Mouse (Mus musculus) common myeloid progenitor, adult 5-6 weeks (primary cell): ENCODE measurements around the gene Best1. TPM values are rescaled to one million over a fixed set of nuclear protein-coding genes. Genes with fewer than 3 reads are reported as not detected.

Source experiments
- ATAC-seq: replicated peaks from 2 replicates; pipeline ENCODE4 v1.8.0; 2016; ENCODE audit warnings: low read depth, mild to moderate bottlenecking, moderate TSS enrichment, inconsistent platforms; ENCODE audit not compliant: poor library complexity, severe bottlenecking
- total RNA-seq: library from RNA; stranded (forward); fragments of 200-1000, 187-1606 nt; gene quantifications from 2 replicates; pipeline ENCODE4 v1.2.3, GENCODE M21; 2017

Best1 gene
- total RNA-seq, 1 experiment from 2014 or later = not detected

- no peak for ATAC-seq
Measured at GRCm38 (mm10) chr19:9977085-9977484, 24.3 kb downstream of the Best1 start.

DNA sequence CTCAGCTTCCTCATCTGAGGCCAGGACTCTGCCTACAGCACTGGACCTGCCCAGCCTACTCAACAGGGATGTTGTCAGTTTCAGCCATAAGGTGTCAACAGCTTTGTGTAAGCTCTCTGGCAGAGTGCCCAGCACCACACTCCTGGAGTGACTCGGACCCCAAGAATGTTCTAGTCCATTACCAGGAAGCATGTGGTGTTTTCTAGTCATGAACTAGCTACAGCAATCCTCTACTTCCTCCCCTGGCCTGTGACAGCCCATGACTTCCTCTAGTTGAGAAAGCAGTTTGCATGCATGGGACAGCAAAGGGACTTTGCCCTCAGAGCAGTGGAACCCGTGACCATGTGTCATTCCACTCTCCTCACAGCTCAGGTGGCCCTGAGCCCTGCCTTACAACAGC lies 26.6 kb downstream of the Best1 start:
- ATAC-seq = peak; percentile 83

DNA sequence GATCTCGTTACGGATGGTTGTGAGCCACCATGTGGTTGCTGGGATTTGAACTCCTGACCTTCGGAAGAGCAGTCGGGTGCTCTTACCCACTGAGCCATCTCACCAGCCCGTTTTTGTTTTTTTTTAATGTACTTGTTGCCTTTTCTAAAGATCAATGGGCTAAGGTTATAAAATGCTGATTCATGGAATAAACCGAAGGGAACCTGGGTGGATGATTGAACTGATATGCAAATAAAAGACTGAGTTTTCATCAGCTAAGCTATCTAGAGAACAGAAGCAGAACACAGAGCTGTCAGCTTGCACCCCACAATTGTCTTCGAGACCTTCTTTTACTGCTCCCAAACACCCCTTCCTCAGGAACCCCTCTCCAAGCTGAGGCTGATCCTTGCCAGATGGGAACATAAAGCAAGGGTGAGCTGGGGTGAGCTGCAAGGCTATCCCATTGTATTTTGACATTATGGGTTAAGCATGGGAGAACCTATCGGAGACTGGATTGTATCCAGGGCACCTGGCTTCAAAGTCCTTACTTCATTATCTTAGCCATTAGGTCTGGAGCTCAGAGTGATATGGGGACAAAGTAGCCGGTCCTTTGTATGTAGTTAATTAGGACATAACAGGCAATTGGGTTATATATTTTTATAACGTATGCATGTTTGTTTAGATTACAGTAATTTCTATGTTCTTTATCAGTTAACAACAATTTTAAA lies 33.2 kb downstream of the Best1 start:
- ATAC-seq = no peak

DNA sequence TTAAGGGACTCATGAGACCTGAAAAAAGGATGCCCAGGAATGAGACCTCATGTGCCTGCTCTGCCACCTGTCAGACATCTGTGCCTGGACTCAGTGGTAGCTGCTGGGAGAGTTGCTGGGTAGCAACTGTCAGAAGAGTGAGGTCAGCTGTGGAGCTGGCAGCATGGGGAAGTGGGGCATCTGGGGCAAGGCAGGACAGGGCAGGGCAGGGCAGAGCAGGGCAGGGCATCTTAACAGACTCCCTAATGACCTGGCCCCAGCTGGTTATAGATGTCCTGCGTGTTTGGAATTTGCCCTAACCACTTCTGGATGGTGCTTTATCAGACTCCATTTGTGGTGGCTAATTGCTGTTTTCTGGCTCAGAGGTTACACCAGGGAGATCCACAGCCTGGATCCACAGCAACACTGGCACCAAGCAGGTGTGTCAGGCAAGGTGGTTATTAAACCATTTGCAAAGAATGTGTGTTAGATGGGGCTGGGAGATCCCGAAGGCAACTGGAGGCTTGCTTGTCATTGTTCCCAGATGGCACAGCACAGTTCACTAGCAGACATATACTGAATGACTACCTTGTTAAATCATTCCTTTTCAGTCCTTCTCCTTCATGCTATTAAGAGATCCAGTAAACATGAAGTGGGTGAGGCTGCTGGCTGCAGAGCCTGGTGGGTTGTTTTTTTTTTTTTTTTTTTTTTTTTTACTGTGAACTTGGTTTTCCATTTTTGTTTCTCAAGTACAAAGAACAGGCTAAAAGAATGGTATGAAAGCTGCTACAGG lies 35.2 kb downstream of the Best1 start:
- peak; percentile 45; the same call in 1 of the 2 replicates for ATAC-seq

- no peak for ATAC-seq
Measured at GRCm38 (mm10) chr19:9964205-9964916, 37.1 kb downstream of the Best1 start.

DNA sequence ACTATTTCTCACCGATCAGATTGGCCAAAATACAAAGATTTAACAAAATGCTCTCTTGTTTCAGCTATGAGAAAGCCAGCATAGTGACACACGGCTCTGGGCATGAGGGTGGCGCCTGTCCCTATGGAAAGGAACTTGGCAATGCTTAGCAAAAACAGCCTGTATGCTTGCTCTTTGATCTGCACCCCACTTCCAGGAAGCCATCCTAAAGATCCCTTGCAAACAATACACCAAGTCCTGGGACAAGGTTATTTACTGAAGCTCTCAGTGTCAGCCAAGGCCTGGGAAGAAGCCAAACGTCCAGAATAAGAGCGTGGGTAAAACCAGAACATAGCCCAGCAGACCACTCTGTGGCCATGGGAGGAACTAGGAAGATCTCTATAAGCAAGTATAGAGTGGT lies 40.7 kb downstream of the Best1 start:
- no peak for ATAC-seq

DNA sequence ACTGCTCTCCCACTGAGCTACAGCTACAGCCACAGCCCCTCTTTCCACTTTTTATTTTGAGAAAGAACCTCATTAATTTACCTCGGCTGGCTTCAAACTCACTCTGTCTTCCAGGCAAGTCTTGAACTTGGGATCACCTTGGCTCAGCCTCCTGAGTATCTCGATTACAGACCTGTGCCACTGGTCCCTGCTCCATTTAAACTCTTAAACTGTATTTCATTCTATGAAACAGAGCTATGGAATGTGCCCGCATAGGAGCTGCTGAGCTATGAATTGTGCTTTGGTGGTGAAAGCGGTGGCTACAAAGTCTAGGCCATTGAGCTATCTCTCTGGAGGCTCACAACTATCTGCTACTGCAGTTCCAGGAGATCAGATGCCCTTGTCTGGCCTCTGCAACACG lies 43.5 kb downstream of the Best1 start:
- ATAC-seq = no peak

GRCm38 (mm10) chr19:9956624-9957388 lies 44.6 kb downstream of the Best1 start:
- no peak for ATAC-seq

- no peak for ATAC-seq
Measured at GRCm38 (mm10) chr19:9955438-9955837, 46.0 kb downstream of the Best1 start.

DNA sequence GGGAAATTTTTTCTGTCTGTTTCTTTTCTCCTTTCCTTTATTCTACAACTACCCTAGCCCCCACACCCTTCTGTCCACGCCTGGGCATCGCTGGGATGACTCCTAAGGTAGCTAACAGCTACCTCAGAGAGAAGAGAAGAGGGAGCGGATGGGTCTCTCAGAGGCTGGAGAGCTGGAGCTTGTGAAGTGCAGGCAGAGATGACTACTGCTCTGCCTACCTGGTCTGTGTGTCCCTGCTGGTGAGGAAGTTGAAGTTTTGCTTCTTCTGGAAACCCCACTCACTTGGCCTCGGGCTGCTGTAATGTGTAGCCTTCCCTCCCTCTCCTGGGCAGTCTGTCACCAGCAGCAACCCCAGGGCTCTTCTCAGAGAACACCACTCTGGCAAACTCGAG lies 46.6 kb downstream of the Best1 start:
- peak; percentile 34 for ATAC-seq

DNA sequence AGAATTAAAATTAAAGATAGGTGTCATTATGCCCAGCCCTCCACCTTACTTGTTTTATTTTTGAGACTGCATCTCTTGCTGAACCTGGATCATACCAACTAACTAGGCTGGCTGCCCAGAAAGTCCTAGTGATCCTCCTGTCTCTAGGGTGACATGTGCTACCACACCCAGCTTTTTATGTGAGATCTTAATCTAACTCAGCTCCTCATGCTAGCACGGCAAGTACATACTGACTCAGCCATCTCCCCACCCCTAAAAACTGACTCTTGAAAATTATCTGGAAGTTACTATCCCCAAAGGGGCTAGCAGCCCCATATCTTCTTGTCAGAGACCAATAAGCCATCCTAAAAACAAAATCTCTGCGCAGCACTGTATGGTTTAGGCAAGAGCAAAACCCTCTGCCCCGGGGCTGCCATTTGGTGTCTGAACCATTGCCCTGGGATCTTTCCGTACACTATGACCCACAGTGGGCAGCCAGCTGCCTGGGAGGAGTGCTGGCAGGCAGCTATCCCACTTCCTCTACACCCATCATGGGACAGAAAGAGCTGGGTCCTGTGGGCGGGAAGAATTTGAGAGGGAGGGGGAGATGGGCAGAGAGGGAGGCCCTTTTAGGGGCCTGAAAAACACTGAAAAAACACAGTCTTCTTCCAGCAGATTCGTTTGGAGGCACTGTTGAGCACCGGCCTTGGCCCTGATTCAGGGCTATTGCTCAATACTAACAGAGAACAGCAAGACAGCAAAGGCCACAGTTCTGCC lies 47.2 kb downstream of the Best1 start:
- ATAC-seq = peak; percentile 73

DNA sequence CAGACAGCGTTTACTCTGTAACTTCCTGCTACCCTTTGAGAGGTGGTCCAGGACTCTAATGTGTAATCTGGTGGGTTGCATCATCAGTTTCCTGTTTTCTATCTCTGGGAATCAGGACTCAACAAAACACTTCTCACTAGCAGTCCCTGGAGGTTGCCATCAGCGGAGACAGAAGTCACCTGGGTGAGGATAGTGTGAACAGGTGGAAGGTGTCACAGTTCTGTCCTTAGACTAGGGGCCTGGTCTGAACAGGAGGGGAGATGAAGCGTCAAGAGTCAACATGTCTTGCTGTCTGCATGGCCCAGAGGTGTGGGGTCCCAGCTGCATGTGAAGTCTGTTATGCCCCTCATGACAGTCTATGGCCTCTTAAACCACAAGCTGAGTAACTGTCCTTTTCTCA lies 48.5 kb downstream of the Best1 start:
- ATAC-seq = no peak

- ATAC-seq = peak; percentile 33
Measured at GRCm38 (mm10) chr19:9952390-9952789, 49.0 kb downstream of the Best1 start.

- no peak for ATAC-seq
Measured at GRCm38 (mm10) chr19:9946986-9947385, 54.4 kb downstream of the Best1 start.

DNA sequence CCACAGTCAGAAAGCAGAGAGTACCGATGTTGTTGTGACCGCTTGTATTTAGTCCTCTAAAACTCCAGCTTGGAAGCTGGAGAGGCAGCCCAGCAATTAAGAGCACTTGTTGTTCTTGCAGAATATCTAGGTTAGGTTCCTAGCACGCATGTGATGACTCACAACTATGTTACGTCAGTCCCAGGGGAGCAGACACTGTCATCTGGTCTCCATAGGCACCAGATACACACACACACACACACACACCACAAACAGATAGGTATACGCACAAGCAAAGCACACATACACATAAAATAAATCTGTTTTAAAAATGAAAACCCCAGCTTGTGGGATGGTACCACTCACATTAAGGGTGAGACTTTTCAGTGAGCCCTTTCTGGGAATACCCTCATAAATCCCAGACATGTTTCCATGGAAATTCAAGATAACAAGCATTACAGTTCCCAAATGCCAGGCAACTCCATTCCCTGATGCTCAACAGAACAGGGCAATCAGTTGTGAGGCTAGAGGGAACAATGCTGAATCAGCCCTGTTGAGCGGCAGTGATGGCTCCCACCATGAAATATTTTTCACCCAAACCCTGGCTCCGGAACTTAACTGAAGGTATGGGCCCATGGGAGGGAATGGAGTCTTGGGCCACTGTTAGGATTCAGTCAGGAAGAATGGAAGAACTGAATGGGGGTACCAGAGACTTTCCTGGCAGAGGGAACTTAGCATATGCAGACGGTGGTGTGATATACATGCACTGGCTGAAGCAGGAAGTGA lies 55.5 kb downstream of the Best1 start:
- no peak for ATAC-seq

GRCm38 (mm10) chr19:9942539-9943533 lies 58.6 kb downstream of the Best1 start:
- ATAC-seq = peak; percentile 28

DNA sequence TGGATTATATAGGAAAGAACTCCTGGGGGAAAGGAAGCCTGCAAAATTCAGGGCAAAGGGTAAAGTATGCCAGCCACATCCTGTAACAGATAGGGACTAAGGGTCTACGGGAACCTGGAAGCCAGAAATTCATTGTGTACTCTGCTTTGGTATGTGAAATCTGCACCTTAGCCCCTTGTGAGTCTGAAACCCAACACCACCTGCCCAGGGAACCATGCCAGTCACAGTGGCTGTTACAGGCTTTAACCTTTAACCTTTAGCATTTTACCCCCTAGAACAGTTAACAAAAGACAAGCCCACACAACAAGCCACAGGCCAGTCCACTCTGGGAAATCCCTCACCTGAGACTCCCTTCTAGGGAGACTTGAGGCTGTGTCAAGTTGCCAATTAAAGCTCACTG lies 59.6 kb downstream of the Best1 start:
- ATAC-seq = no peak

- no peak for ATAC-seq
Measured at GRCm38 (mm10) chr19:9940903-9941302, 60.5 kb downstream of the Best1 start.
